Mouse (Mus musculus): ENCODE results near the gene Ammecr1. TPM values are rescaled to one million over a fixed set of nuclear protein-coding genes. Genes with fewer than 3 reads are reported as not detected.

Ammecr1 gene
- total RNA-seq (2014; fragmentation: Nextera tagmentation): 37.4 and 44.8 TPM in 2 replicates
- 6.6 and 7.9 TPM in 2 replicates for total RNA-seq (2017)
- polyA plus RNA-seq (2012): 6.2 and 6.4 TPM in 2 replicates

GRCm38 (mm10) chrX:142966008-142966966, at the start of gene Ammecr1:
Gene Ammecr1 (minus strand): TSS chrX:142966728.
- TF ChIP-seq GATA2 (IDR thresholded peaks at IDR 0.05; ENCODE audit: borderline replicate concordance, low read depth, low read length): no peak
- TF ChIP-seq POLR2AphosphoS5 (IDR thresholded peaks at IDR 0.05; ENCODE audit: insufficient replicate concordance, low read depth, low read length): no peak
- TF ChIP-seq GATA1 (IDR thresholded peaks at IDR 0.05; ENCODE audit: borderline replicate concordance, low read length): no peak
- TF ChIP-seq TAL1 (conservative IDR thresholded peaks at IDR 0.05; ENCODE audit: low read depth, low read length): no peak
- no peak for TF ChIP-seq CTCF (IDR thresholded peaks at IDR 0.05; ENCODE audit: low read depth, low read length)
- ATAC-seq (ENCODE audit: extremely low read depth, insufficient number of reproducible peaks, low FRiP score, poor library complexity, severe bottlenecking) (peak; percentile 66), DNase-seq (ENCODE audit: low spot score) (peak; percentile 71)
- Histone ChIP-seq H3K4me3 (ENCODE audit: low read depth, low read length) (peak within 1 kb of the TSS; percentile 81), H3K9me3 (replicated peaks) (no peaks in the 10 kb centered on the region), H3K27me3 (ENCODE audit: insufficient read depth, low read length) (no peaks in the 10 kb centered on the region), H3K36me3 (replicated peaks) (peaks cover 5% of the 10 kb centered on the region), H3K4me1 (ENCODE audit: insufficient read depth, low read depth, low read length) (peaks cover 2% of the 10 kb centered on the region; the same call in 1 of the 2 replicates)

- no peaks in the 10 kb centered on the region; the same call in 1 of the 2 replicates for H3K4me1 ChIP-seq (ENCODE audit: insufficient read depth, low read depth, low read length)
- H3K9me3 ChIP-seq (replicated peaks): no peaks in the 10 kb centered on the region
- no peaks in the 10 kb centered on the region for H3K36me3 ChIP-seq (replicated peaks)
- ATAC-seq (ENCODE audit: extremely low read depth, insufficient number of reproducible peaks, low FRiP score, poor library complexity, severe bottlenecking): no peak
- no peak for DNase-seq (ENCODE audit: low spot score)
- TF ChIP-seq GATA2 (IDR thresholded peaks at IDR 0.05; ENCODE audit: borderline replicate concordance, low read depth, low read length) (no peak), CTCF (IDR thresholded peaks at IDR 0.05; ENCODE audit: low read depth, low read length) (no peak), TAL1 (conservative IDR thresholded peaks at IDR 0.05; ENCODE audit: low read depth, low read length) (no peak), POLR2AphosphoS5 (IDR thresholded peaks at IDR 0.05; ENCODE audit: insufficient replicate concordance, low read depth, low read length) (no peak), GATA1 (IDR thresholded peaks at IDR 0.05; ENCODE audit: borderline replicate concordance, low read length) (no peak)
- H3K4me3 ChIP-seq (ENCODE audit: low read depth, low read length): no peak overlapping the region
- H3K27me3 ChIP-seq (ENCODE audit: insufficient read depth, low read length): no peaks in the 10 kb centered on the region
These were observed 47.6 kb upstream of the Ammecr1 start for GRCm38 (mm10) chrX:143014118-143014517.

- no peaks in the 10 kb centered on the region; the same call in 1 of the 2 replicates for H3K4me1 ChIP-seq (ENCODE audit: insufficient read depth, low read depth, low read length)
- no peaks in the 10 kb centered on the region for H3K9me3 ChIP-seq (replicated peaks)
- TF ChIP-seq POLR2AphosphoS5 (IDR thresholded peaks at IDR 0.05; ENCODE audit: insufficient replicate concordance, low read depth, low read length): no peak
- H3K4me3 ChIP-seq (ENCODE audit: low read depth, low read length): no peak overlapping the region
- ATAC-seq (ENCODE audit: extremely low read depth, insufficient number of reproducible peaks, low FRiP score, poor library complexity, severe bottlenecking): no peak
- no peaks in the 10 kb centered on the region for H3K27me3 ChIP-seq (ENCODE audit: insufficient read depth, low read length)
- DNase-seq (ENCODE audit: low spot score): no peak
- no peaks in the 10 kb centered on the region for H3K36me3 ChIP-seq (replicated peaks)
These were observed 45.8 kb upstream of the Ammecr1 start for GRCm38 (mm10) chrX:143012334-143012733.

GRCm38 (mm10) chrX:143011865-143012264, 45.3 kb upstream of the Ammecr1 start:
- Histone ChIP-seq H3K36me3 (replicated peaks) (no peaks in the 10 kb centered on the region), H3K27me3 (ENCODE audit: insufficient read depth, low read length) (no peaks in the 10 kb centered on the region), H3K9me3 (replicated peaks) (no peaks in the 10 kb centered on the region), H3K4me1 (ENCODE audit: insufficient read depth, low read depth, low read length) (no peaks in the 10 kb centered on the region; the same call in 1 of the 2 replicates), H3K4me3 (ENCODE audit: low read depth, low read length) (no peak overlapping the region)
- TF ChIP-seq CTCF (IDR thresholded peaks at IDR 0.05; ENCODE audit: low read depth, low read length) (no peak), POLR2AphosphoS5 (IDR thresholded peaks at IDR 0.05; ENCODE audit: insufficient replicate concordance, low read depth, low read length) (no peak), GATA2 (IDR thresholded peaks at IDR 0.05; ENCODE audit: borderline replicate concordance, low read depth, low read length) (no peak), GATA1 (IDR thresholded peaks at IDR 0.05; ENCODE audit: borderline replicate concordance, low read length) (no peak), TAL1 (conservative IDR thresholded peaks at IDR 0.05; ENCODE audit: low read depth, low read length) (no peak)
- no peak for ATAC-seq (ENCODE audit: extremely low read depth, insufficient number of reproducible peaks, low FRiP score, poor library complexity, severe bottlenecking)
- no peak for DNase-seq (ENCODE audit: low spot score)

- DNase-seq (ENCODE audit: low spot score): no peak
These were observed 37.8 kb upstream of the Ammecr1 start for GRCm38 (mm10) chrX:143004131-143004846.

GRCm38 (mm10) chrX:142997214-142997613, 30.7 kb upstream of the Ammecr1 start:
- no peak for ATAC-seq (ENCODE audit: extremely low read depth, insufficient number of reproducible peaks, low FRiP score, poor library complexity, severe bottlenecking)
- Histone ChIP-seq H3K27me3 (ENCODE audit: insufficient read depth, low read length) (no peaks in the 10 kb centered on the region), H3K4me3 (ENCODE audit: low read depth, low read length) (no peak overlapping the region), H3K9me3 (replicated peaks) (no peaks in the 10 kb centered on the region), H3K36me3 (replicated peaks) (no peaks in the 10 kb centered on the region), H3K4me1 (ENCODE audit: insufficient read depth, low read depth, low read length) (no peaks in the 10 kb centered on the region)
- TF ChIP-seq POLR2AphosphoS5 (IDR thresholded peaks at IDR 0.05; ENCODE audit: insufficient replicate concordance, low read depth, low read length): no peak
- TF ChIP-seq GATA2 (IDR thresholded peaks at IDR 0.05; ENCODE audit: borderline replicate concordance, low read depth, low read length): no peak
- TF ChIP-seq GATA1 (IDR thresholded peaks at IDR 0.05; ENCODE audit: borderline replicate concordance, low read length): no peak
- TF ChIP-seq CTCF (IDR thresholded peaks at IDR 0.05; ENCODE audit: low read depth, low read length): no peak
- TF ChIP-seq TAL1 (conservative IDR thresholded peaks at IDR 0.05; ENCODE audit: low read depth, low read length): no peak
- DNase-seq (ENCODE audit: low spot score): no peak

More at GRCm38 (mm10) chrX:143004131-143004846, 37.8 kb upstream of the Ammecr1 start:
- H3K36me3 ChIP-seq (replicated peaks): no peaks in the 10 kb centered on the region
- H3K4me1 ChIP-seq (ENCODE audit: insufficient read depth, low read depth, low read length): no peaks in the 10 kb centered on the region
- TF ChIP-seq CTCF (IDR thresholded peaks at IDR 0.05; ENCODE audit: low read depth, low read length) (no peak), GATA1 (IDR thresholded peaks at IDR 0.05; ENCODE audit: borderline replicate concordance, low read length) (no peak), POLR2AphosphoS5 (IDR thresholded peaks at IDR 0.05; ENCODE audit: insufficient replicate concordance, low read depth, low read length) (no peak), TAL1 (conservative IDR thresholded peaks at IDR 0.05; ENCODE audit: low read depth, low read length) (no peak), GATA2 (IDR thresholded peaks at IDR 0.05; ENCODE audit: borderline replicate concordance, low read depth, low read length) (no peak)
- no peaks in the 10 kb centered on the region for H3K9me3 ChIP-seq (replicated peaks)
- ATAC-seq (ENCODE audit: extremely low read depth, insufficient number of reproducible peaks, low FRiP score, poor library complexity, severe bottlenecking): no peak
- H3K27me3 ChIP-seq (ENCODE audit: insufficient read depth, low read length): no peaks in the 10 kb centered on the region
- H3K4me3 ChIP-seq (ENCODE audit: low read depth, low read length): no peak overlapping the region
